Mouse (Mus musculus): Measurements from ENCODE around the gene Slc25a22.

DNA sequence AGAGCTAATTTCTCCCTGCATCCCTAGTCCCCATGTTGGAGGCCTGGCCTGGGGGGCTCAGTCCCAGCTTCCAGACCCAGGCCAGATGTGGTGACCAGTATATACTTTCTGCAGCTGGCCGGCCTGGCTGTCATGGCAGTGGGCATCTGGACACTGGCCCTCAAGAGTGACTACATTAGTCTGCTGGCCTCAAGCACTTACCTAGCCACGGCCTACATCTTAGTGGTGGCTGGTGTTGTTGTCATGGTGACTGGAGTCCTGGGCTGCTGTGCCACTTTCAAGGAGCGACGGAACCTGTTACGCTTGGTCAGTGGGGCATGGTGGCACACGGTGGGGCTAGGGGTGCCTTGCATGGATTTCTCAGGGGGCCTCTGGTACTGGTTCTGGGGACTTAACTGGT, 31.7 kb upstream of the Slc25a22 start:
- TF ChIP-seq CTCF (IDR thresholded peaks at IDR 0.05; ENCODE audit: extremely low read depth, insufficient read length, insufficient replicate concordance, low read depth, low read length), result no peak
- TF ChIP-seq POLR2A (IDR thresholded peaks at IDR 0.05; ENCODE audit: low read depth, low read length), result no peak

Data from small intestine, adult 2 months (tissue).